Mouse (Mus musculus) myocyte (in vitro differentiated cells): ENCODE data around the gene Gm37240. TPM values are rescaled to one million over a fixed set of nuclear protein-coding genes. Genes with fewer than 3 reads are reported as not detected.
A peak's percentile ranks its signal among the peaks of the same experiment; 100 is the strongest.

Experiments
- H3K27me3 ChIP-seq: one replicate; pipeline ENCODE4 v1.6.1; 2011; ENCODE audit not compliant: control insufficient read depth, insufficient read depth, insufficient read length
- H3K36me3 ChIP-seq: one replicate; pipeline ENCODE4 v1.6.1; 2011; ENCODE audit not compliant: control insufficient read depth, insufficient read depth
- H3K4me2 ChIP-seq: one replicate; pipeline ENCODE4 v1.6.1; 2011; ENCODE audit warnings: low read depth, control low read depth
- H3K4me3 ChIP-seq: one replicate; pipeline ENCODE4 v1.5.1; 2011; ENCODE audit warnings: mild to moderate bottlenecking, control low read depth, moderate library complexity
- H3K79me2 ChIP-seq: one replicate; pipeline ENCODE4 v1.6.1; 2011; ENCODE audit not compliant: control insufficient read depth, insufficient read depth
- H3ac ChIP-seq: one replicate; pipeline ENCODE4 v1.6.1; 2011; ENCODE audit not compliant: control insufficient read depth, insufficient read length
- CEBPB ChIP-seq: IDR thresholded peaks from 2 replicates; pipeline ENCODE4 v1.6.1; 2011; ENCODE audit warnings: mild to moderate bottlenecking, moderate library complexity; ENCODE audit not compliant: poor library complexity, insufficient read depth, severe bottlenecking
- E2F4 ChIP-seq: IDR thresholded peaks from one replicate; pipeline ENCODE4 v1.6.1; 2011; ENCODE audit warnings: mild to moderate bottlenecking, control low read depth, moderate library complexity; ENCODE audit not compliant: insufficient read depth
- MAX ChIP-seq: IDR thresholded peaks from one replicate; pipeline ENCODE4 v1.6.1; 2011; ENCODE audit warnings: low read depth, mild to moderate bottlenecking, control low read depth
- MYOD1 ChIP-seq, 3 experiments: IDR thresholded peaks; one replicate each; pipeline ENCODE4 v1.6.1; 2011; ENCODE audit warnings: control low read depth in 2 of 3, low read depth in 2 of 3, mild to moderate bottlenecking in 2 of 3, moderate library complexity in 1 of 3; ENCODE audit not compliant: insufficient read length in 2 of 3, control insufficient read depth in 1 of 3
- MYOG ChIP-seq, 3 experiments: IDR thresholded peaks; one replicate each; pipeline ENCODE4 v1.6.1; 2011; ENCODE audit warnings: control low read depth in 2 of 3, low read depth in 2 of 3, mild to moderate bottlenecking in 2 of 3; ENCODE audit not compliant: insufficient read length in 2 of 3, control insufficient read depth in 1 of 3, insufficient read depth in 1 of 3
- POLR2A ChIP-seq: IDR thresholded peaks from one replicate; pipeline ENCODE4 v1.6.1; 2011; ENCODE audit warnings: low read depth, mild to moderate bottlenecking, control low read depth, moderate library complexity; ENCODE audit not compliant: insufficient read length
- POLR2AphosphoS2 ChIP-seq: IDR thresholded peaks from one replicate; pipeline ENCODE4 v1.6.1; 2011; ENCODE audit warnings: low read depth, control low read depth; ENCODE audit not compliant: insufficient read length
- REST ChIP-seq: IDR thresholded peaks from one replicate; pipeline ENCODE4 v1.6.1; 2011; ENCODE audit warnings: mild to moderate bottlenecking, control low read depth, moderate library complexity; ENCODE audit not compliant: insufficient read depth, insufficient read length
- SRF ChIP-seq: IDR thresholded peaks from one replicate; pipeline ENCODE4 v1.6.1; 2011; ENCODE audit warnings: low read depth; ENCODE audit not compliant: control insufficient read depth, insufficient read length
- TCF12 ChIP-seq: IDR thresholded peaks from one replicate; pipeline ENCODE4 v1.6.1; 2011; ENCODE audit warnings: mild to moderate bottlenecking, control low read depth; ENCODE audit not compliant: poor library complexity, insufficient read depth, severe bottlenecking
- TCF3 ChIP-seq: IDR thresholded peaks from one replicate; pipeline ENCODE4 v1.6.1; 2011; ENCODE audit warnings: low read depth, control low read depth; ENCODE audit not compliant: insufficient read length
- USF1 ChIP-seq: IDR thresholded peaks from one replicate; pipeline ENCODE4 v1.6.1; 2011; ENCODE audit warnings: low read depth, mild to moderate bottlenecking, control low read depth, moderate library complexity
- polyA plus RNA-seq: library from polyadenylated mRNA; unstranded; fragments of >200 nt; fragmentation: generic; extraction: Trizol; gene quantifications from one replicate; pipeline ENCODE4 v1.2.1, GENCODE M21; 2012; ENCODE audit warnings: missing spikeins

Gene Gm37240
- polyA plus RNA-seq, 1 experiment, result 8.7 TPM

DNA sequence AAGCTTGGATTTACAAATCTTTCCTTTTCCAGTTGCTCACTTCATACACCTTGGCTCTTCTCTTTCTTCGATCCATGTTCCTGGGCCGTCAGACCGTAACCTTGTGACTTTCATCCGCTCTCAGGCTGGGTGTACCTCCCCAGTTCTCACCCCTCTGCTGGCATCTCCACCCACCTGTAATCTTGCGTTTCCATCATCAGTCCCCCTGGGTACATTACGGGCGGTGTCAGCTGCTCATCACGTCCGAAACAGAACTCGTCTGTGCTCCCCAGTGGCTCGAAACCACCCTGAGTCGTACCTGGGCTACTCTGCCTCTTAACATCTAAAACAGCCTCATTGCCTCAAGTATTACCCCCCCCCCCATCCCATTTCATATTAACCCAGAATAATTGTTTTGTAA is 1215.2 kb downstream of the Gm37240 start:
- no peaks in the 10 kb centered on the region for H3K36me3 ChIP-seq
- H3K4me2 ChIP-seq, result no peak overlapping the region
- peaks cover 7% of the 10 kb centered on the region for H3K27me3 ChIP-seq
- H3K79me2 ChIP-seq, result no peaks in the 10 kb centered on the region
- H3K4me3 ChIP-seq, result no peak overlapping the region
- no peak for TF ChIP-seq E2F4
- no peak for TF ChIP-seq MYOG (IDR thresholded peaks at IDR 0.05; ENCODE audit: control insufficient read depth in 1 of 3, insufficient read depth in 1 of 3, insufficient read length in 2 of 3, low read depth in 2 of 3)
- TF ChIP-seq SRF, result no peak
- TF ChIP-seq REST, result no peak
- TF ChIP-seq USF1, result no peak
- no peak for TF ChIP-seq POLR2A
- no peak for TF ChIP-seq CEBPB
- no peak for TF ChIP-seq MAX
- TF ChIP-seq MYOD1 (IDR thresholded peaks at IDR 0.05; ENCODE audit: control insufficient read depth in 1 of 3, insufficient read length in 2 of 3, low read depth in 2 of 3), result no peak
- no peak for TF ChIP-seq TCF3
- no peak for TF ChIP-seq TCF12
- TF ChIP-seq POLR2AphosphoS2, result no peak
- no peak overlapping the region for H3ac ChIP-seq

DNA sequence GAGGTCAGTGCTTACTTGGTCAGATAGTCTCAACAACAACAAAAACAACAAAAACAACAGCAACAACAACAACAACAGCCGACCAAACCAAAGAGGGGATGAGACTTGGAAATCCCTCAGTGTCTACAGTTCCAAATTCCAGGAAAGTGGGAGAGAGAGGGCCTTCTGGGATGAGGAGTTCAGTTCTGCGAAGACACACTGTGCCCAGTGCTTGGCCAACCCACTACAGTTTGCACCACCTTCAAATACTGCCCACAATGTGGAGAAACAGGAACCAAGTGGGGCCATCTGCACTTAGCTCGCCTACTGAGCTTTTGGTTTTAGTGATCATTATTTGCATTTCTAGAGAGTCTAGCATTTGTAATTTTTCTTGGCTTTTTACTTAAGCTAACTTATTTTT is 1218.4 kb downstream of the Gm37240 start:
- Histone ChIP-seq H3K36me3 (no peaks in the 10 kb centered on the region), H3ac (no peak overlapping the region), H3K4me2 (no peak overlapping the region), H3K27me3 (peaks cover 10% of the 10 kb centered on the region), H3K4me3 (no peak overlapping the region), H3K79me2 (no peaks in the 10 kb centered on the region)
- TF ChIP-seq POLR2A (no peak), MYOD1 (IDR thresholded peaks at IDR 0.05; ENCODE audit: control insufficient read depth in 1 of 3, insufficient read length in 2 of 3, low read depth in 2 of 3) (no peak), TCF12 (no peak), USF1 (no peak), MAX (no peak), MYOG (IDR thresholded peaks at IDR 0.05; ENCODE audit: control insufficient read depth in 1 of 3, insufficient read depth in 1 of 3, insufficient read length in 2 of 3, low read depth in 2 of 3) (no peak), REST (no peak), CEBPB (no peak), E2F4 (no peak)

DNA sequence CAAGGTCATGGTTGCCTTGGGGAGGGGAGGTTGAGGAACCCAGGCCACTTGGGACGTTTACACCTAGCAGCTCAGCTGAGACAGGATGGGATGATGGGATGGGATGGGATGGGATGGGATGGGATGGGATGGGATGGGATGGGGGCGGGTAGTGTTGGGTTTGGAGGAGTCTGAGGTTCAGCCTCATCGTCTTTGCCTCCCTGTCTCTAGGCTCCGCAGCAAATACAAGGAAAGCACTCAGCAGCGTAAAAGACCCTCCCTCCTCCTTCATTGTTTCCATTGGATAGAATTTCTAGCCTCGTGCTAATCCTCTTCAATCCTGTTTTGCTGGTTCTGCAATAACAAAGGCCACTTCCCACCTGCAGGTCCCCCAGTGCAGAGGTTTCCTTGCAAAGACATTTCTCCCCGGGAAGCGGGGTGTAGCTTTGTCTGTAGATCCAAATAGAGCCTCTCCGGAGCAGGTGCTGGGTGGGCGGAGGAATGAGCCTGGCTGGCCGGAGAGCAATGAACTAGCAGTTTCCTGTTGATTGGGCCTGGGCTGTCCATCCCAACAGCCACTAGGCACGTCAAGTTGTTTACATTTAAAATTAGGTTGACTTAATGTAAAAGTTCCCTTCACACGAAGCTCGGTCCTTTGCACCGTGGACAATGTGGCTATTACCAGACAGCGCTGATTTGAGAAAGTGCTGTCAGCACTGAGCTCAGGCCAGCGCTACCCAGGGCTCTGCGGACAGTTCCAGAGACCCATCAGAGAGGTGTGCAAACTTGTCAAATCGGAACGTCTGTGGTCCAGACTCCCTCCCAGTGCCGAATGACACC is 1221.9 kb downstream of the Gm37240 start:
- Histone ChIP-seq H3K27me3 (peaks cover 10% of the 10 kb centered on the region), H3K4me3 (no peak overlapping the region), H3K4me2 (peak overlapping the region; percentile 46), H3K36me3 (no peaks in the 10 kb centered on the region), H3K79me2 (no peaks in the 10 kb centered on the region), H3ac (no peak overlapping the region)
- TF ChIP-seq POLR2AphosphoS2 (no peak), MYOD1 (IDR thresholded peaks at IDR 0.05; ENCODE audit: control insufficient read depth in 1 of 3, insufficient read length in 2 of 3, low read depth in 2 of 3) (peak in 1 of 3 experiments; percentile 60)

DNA sequence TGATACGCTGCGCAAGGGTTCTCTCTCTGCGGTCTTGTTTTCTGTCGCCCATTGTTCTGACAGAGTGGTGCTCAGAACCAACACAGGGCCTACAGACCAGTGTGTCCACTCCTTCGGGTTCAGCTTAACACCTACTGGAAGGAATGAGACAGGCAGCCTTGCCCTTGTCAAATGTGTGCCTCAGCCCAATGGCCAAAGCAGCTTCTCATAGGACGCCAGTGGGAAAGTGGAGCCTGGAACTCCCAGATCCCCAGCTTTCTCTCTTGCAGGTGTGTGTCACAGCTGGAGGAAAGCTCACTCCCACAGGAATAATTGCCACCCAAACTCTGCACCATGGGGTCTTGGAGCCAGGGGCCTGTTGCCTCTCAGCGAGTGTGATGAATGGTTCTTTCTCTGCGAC is 1222.6 kb downstream of the Gm37240 start:
- Histone ChIP-seq H3ac (no peak overlapping the region), H3K36me3 (no peaks in the 10 kb centered on the region), H3K4me2 (no peak overlapping the region), H3K27me3 (peaks cover 10% of the 10 kb centered on the region), H3K79me2 (no peaks in the 10 kb centered on the region), H3K4me3 (no peak overlapping the region)
- TF ChIP-seq POLR2AphosphoS2 (no peak), MYOD1 (IDR thresholded peaks at IDR 0.05; ENCODE audit: control insufficient read depth in 1 of 3, insufficient read length in 2 of 3, low read depth in 2 of 3) (no peak), REST (no peak), CEBPB (no peak), E2F4 (no peak), USF1 (no peak), SRF (no peak), MYOG (IDR thresholded peaks at IDR 0.05; ENCODE audit: control insufficient read depth in 1 of 3, insufficient read depth in 1 of 3, insufficient read length in 2 of 3, low read depth in 2 of 3) (no peak), TCF3 (no peak), TCF12 (no peak), MAX (no peak), POLR2A (no peak)

DNA sequence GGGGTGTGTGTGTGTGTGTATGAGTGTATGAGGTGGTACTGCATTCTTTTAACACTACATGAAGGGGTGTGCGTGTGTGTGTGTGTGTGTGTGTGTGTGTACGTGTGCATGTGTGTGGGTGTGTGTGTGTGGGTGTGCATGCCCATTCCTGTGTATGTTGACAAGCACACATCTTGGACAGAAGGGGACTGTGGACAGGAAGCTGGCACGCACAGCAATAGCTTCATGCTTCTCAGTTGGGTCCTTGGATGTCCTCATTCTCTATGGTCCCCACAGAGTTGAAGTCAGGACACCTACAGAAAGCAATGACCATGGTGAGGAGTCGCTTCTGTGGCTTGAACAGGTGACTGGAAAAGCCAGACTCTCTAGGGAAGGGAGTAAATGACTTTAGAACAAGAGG is 1223.5 kb downstream of the Gm37240 start:
- no peak overlapping the region for H3K4me3 ChIP-seq
- no peak overlapping the region for H3K4me2 ChIP-seq
- no peak for TF ChIP-seq CEBPB
- TF ChIP-seq TCF3, result no peak
- no peak for TF ChIP-seq MYOG (IDR thresholded peaks at IDR 0.05; ENCODE audit: control insufficient read depth in 1 of 3, insufficient read depth in 1 of 3, insufficient read length in 2 of 3, low read depth in 2 of 3)
- H3K27me3 ChIP-seq, result peaks cover 10% of the 10 kb centered on the region
- no peak overlapping the region for H3ac ChIP-seq
- H3K79me2 ChIP-seq, result no peaks in the 10 kb centered on the region
- no peaks in the 10 kb centered on the region for H3K36me3 ChIP-seq
